Mouse (Mus musculus): ENCODE results near the gene Tnip1. TPM values are rescaled to one million over a fixed set of nuclear protein-coding genes. Genes with fewer than 3 reads are reported as not detected.

Tnip1 gene
- polyA plus RNA-seq, 1 experiment, result 121 TPM

GRCm38 (mm10) chr11:54876031-54876430 lies 86.7 kb downstream of the Tnip1 start:
- TF ChIP-seq CTCF (IDR thresholded peaks at IDR 0.05; ENCODE audit: borderline replicate concordance, control insufficient read depth, extremely low read depth, insufficient read depth, low read length, poor library complexity) (no peak), POLR2A (IDR thresholded peaks at IDR 0.05; ENCODE audit: control insufficient read depth, extremely low read depth, insufficient read depth, low read length, poor library complexity) (no peak)
- H3K36me3 ChIP-seq (ENCODE audit: control insufficient read depth, insufficient read depth, low read length), result peaks cover 15% of the 10 kb centered on the region
- H3K4me1 ChIP-seq (replicated peaks; ENCODE audit: control insufficient read depth, insufficient read depth, low read length), result no peaks in the 10 kb centered on the region
- H3K27ac ChIP-seq (ENCODE audit: control insufficient read depth, insufficient read depth, low read length), result no peak overlapping the region
- no peaks in the 10 kb centered on the region for H3K27me3 ChIP-seq (ENCODE audit: control insufficient read depth, insufficient read depth, low read length)
- WGBS, result 95% methylated on average over 5 of the region's 5 CpGs
- no peak for DNase-seq
- H3K4me3 ChIP-seq (ENCODE audit: control insufficient read depth, insufficient read depth, low read length), result no peak overlapping the region

DNA sequence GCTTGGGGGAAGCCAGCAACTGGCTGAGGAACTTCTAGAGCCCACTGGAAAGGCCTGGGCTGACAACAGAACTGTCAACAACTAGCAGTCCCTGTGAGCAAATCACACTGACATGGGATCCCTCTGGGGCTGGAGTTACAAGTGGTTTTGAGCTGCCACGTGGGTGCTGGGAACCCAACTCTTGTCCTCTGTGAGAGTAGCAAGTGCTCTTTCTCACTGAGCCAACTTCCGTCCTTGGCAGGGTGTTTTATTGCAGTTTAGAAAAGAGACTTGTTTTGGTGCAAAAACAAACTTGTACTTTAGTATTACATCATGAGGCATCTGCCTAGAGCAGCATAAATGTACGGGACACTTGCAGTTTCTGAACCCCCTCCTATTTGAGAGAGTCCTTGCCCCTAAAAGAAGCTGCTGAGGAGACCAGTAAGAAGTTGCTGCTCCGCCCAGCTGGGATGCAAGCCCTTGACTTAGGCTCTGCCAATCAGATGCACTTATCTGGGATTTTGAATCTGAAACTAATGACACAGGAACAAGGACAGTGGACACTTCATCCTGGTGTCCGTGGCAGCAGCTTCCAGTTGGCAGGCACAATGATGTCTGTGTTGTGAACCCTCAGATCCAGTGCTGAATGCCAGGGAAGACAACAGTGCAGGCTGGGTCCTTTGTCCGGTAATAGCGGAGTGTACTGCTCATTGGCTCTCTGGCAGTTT lies 90.7 kb downstream of the Tnip1 start:
- Histone ChIP-seq H3K4me3 (ENCODE audit: control insufficient read depth, insufficient read depth, low read length) (no peak overlapping the region), H3K4me1 (replicated peaks; ENCODE audit: control insufficient read depth, insufficient read depth, low read length) (peaks cover 1% of the 10 kb centered on the region; the same call in 1 of the 2 replicates), H3K27ac (ENCODE audit: control insufficient read depth, insufficient read depth, low read length) (no peak overlapping the region), H3K36me3 (ENCODE audit: control insufficient read depth, insufficient read depth, low read length) (peaks cover 25% of the 10 kb centered on the region), H3K27me3 (ENCODE audit: control insufficient read depth, insufficient read depth, low read length) (no peaks in the 10 kb centered on the region)
- WGBS, result 93% methylated on average over 7 of the region's 7 CpGs
- TF ChIP-seq POLR2A (IDR thresholded peaks at IDR 0.05; ENCODE audit: control insufficient read depth, extremely low read depth, insufficient read depth, low read length, poor library complexity), result no peak
- TF ChIP-seq CTCF (IDR thresholded peaks at IDR 0.05; ENCODE audit: borderline replicate concordance, control insufficient read depth, extremely low read depth, insufficient read depth, low read length, poor library complexity), result no peak
- no peak for DNase-seq

GRCm38 (mm10) chr11:54869318-54869717 lies 93.4 kb downstream of the Tnip1 start:
- WGBS, result 88% methylated on average over 3 of the region's 3 CpGs
- H3K27ac ChIP-seq (ENCODE audit: control insufficient read depth, insufficient read depth, low read length), result no peak overlapping the region
- H3K4me1 ChIP-seq (replicated peaks; ENCODE audit: control insufficient read depth, insufficient read depth, low read length), result peaks cover 6% of the 10 kb centered on the region
- peaks cover 25% of the 10 kb centered on the region for H3K36me3 ChIP-seq (ENCODE audit: control insufficient read depth, insufficient read depth, low read length)
- TF ChIP-seq POLR2A (IDR thresholded peaks at IDR 0.05; ENCODE audit: control insufficient read depth, extremely low read depth, insufficient read depth, low read length, poor library complexity) (no peak), CTCF (IDR thresholded peaks at IDR 0.05; ENCODE audit: borderline replicate concordance, control insufficient read depth, extremely low read depth, insufficient read depth, low read length, poor library complexity) (no peak)
- no peak for DNase-seq
- H3K4me3 ChIP-seq (ENCODE audit: control insufficient read depth, insufficient read depth, low read length), result no peak overlapping the region
- no peaks in the 10 kb centered on the region for H3K27me3 ChIP-seq (ENCODE audit: control insufficient read depth, insufficient read depth, low read length)

DNA sequence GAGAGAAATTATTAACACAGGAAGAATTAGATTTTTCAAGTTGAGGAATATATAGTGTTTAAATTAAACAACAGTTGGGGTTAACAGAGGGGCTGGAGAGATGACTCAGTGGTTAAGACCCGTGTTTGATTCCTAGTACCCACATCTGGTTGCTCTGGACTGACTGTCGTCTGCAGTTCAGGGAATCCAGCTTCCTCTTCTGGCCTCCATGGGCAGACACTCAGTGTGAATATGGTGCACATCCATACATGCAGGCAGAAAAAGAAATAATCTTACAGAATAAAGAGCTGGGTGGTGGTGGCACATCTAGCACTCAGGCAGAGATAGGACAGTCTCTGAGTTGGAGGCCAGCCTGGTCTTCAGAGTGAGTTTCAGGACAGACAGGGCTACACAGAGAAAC lies 94.3 kb downstream of the Tnip1 start:
- Histone ChIP-seq H3K27me3 (ENCODE audit: control insufficient read depth, insufficient read depth, low read length) (no peaks in the 10 kb centered on the region), H3K4me3 (ENCODE audit: control insufficient read depth, insufficient read depth, low read length) (no peak overlapping the region), H3K36me3 (ENCODE audit: control insufficient read depth, insufficient read depth, low read length) (peaks cover 18% of the 10 kb centered on the region), H3K27ac (ENCODE audit: control insufficient read depth, insufficient read depth, low read length) (no peak overlapping the region), H3K4me1 (replicated peaks; ENCODE audit: control insufficient read depth, insufficient read depth, low read length) (peaks cover 6% of the 10 kb centered on the region)
- TF ChIP-seq CTCF (IDR thresholded peaks at IDR 0.05; ENCODE audit: borderline replicate concordance, control insufficient read depth, extremely low read depth, insufficient read depth, low read length, poor library complexity) (no peak), POLR2A (IDR thresholded peaks at IDR 0.05; ENCODE audit: control insufficient read depth, extremely low read depth, insufficient read depth, low read length, poor library complexity) (no peak)
- WGBS, result 56% methylated on average over 2 of the region's 2 CpGs
- DNase-seq, result no peak

DNA sequence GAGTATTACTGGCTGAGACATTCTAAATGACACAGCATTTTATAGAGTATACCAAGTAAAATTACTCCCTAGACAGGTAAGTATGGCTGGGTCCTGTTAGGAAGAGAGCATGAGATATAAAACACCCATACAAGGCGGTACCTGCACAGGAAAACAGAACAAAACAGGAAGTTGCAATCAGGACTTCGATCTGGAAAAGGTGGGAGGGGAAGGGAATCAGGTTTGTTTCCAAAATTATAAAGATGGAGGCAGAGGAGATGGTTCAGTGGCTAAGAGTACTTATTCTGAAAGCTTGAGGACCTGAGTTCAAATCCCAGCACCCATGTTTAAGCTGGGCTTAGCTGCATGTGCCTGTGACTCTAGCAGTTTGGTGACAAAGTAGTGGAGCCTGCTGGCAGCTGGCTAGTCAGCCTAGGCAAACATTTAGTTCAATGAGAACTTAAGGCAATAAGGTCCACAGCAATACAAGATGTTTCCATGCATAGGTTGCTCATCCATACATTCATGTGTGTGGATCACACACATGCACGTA lies 94.7 kb downstream of the Tnip1 start:
- peaks cover 16% of the 10 kb centered on the region for H3K36me3 ChIP-seq (ENCODE audit: control insufficient read depth, insufficient read depth, low read length)
- no peak overlapping the region for H3K27ac ChIP-seq (ENCODE audit: control insufficient read depth, insufficient read depth, low read length)
- no peak for DNase-seq
- peaks cover 6% of the 10 kb centered on the region for H3K4me1 ChIP-seq (replicated peaks; ENCODE audit: control insufficient read depth, insufficient read depth, low read length)
- H3K4me3 ChIP-seq (ENCODE audit: control insufficient read depth, insufficient read depth, low read length), result no peak overlapping the region
- TF ChIP-seq POLR2A (IDR thresholded peaks at IDR 0.05; ENCODE audit: control insufficient read depth, extremely low read depth, insufficient read depth, low read length, poor library complexity) (no peak), CTCF (IDR thresholded peaks at IDR 0.05; ENCODE audit: borderline replicate concordance, control insufficient read depth, extremely low read depth, insufficient read depth, low read length, poor library complexity) (no peak)
- H3K27me3 ChIP-seq (ENCODE audit: control insufficient read depth, insufficient read depth, low read length), result no peaks in the 10 kb centered on the region
- WGBS, result 70% methylated on average over 3 of the region's 3 CpGs

DNA sequence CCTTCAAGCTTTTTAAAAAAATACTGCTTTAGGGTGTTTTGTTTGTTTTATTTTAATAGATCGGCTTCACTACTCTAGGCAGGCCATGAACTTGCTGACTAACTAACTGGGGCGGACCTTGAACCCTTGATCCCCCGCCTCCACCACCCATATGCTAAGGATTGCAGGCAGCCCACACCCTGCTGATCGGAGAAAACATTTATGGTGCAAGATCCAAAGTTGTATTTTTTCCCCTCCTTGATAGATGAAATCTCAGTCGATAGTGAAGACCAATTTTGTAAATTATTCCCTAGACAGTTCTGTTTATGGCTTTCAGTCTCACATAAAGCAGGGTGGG lies 95.7 kb downstream of the Tnip1 start:
- Histone ChIP-seq H3K4me1 (replicated peaks; ENCODE audit: control insufficient read depth, insufficient read depth, low read length) (peaks cover 6% of the 10 kb centered on the region), H3K4me3 (ENCODE audit: control insufficient read depth, insufficient read depth, low read length) (peak overlapping the region; percentile 74), H3K27ac (ENCODE audit: control insufficient read depth, insufficient read depth, low read length) (no peak overlapping the region), H3K27me3 (ENCODE audit: control insufficient read depth, insufficient read depth, low read length) (no peaks in the 10 kb centered on the region), H3K36me3 (ENCODE audit: control insufficient read depth, insufficient read depth, low read length) (peaks cover 16% of the 10 kb centered on the region)
- 2% methylated on average over 5 of the region's 5 CpGs for WGBS
- TF ChIP-seq POLR2A (IDR thresholded peaks at IDR 0.05; ENCODE audit: control insufficient read depth, extremely low read depth, insufficient read depth, low read length, poor library complexity) (no peak), CTCF (IDR thresholded peaks at IDR 0.05; ENCODE audit: borderline replicate concordance, control insufficient read depth, extremely low read depth, insufficient read depth, low read length, poor library complexity) (no peak)
- DNase-seq, result no peak
